Mouse (Mus musculus): ENCODE results near the gene Ptprj.

DNA sequence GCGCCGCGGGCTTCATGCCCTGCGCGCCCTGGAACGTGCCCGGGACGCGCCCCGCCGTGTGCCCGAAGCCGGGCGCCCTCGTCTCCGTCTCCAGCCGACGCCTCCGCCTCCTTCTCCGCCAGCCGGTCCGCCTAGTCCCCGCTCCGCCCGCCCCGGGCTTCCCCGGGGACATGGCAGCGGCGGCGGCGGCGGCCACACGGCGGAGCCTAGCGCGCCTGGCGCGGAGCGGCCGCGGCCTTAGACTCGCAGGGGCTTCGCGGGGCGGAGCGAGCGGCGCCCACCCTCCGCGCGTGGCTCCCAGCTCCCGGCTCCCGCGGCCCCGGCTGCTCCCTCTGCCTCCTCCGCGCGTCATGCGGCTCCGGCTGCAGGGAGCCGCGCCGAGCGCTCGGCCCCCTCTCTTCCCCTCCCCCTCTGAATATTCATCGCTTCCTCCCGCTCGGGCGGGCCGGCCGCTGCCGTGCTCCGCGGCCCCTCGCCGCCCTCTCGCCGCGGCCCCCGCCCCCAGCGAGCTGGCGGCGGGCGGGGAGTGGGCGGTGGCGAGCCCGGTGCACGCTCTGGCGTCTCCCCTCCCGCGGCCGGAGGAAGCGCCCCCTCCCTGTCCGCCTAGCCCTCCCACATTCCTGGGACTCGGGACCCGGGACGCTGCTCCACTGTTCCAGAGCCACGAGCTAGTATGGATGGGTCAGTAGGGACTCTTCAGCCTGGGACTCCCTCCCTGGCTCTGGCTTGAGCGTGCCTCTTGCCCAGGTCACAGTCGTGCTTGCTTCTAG, at the start of gene Ptprj:
- TF ChIP-seq EP300 (IDR thresholded peaks at IDR 0.05; ENCODE audit: insufficient read depth, low read depth, low read length) (no peak), POLR2A (IDR thresholded peaks at IDR 0.05; ENCODE audit: insufficient read depth, low read depth, low read length) (peak; percentile 15; the same call in 1 of the 2 replicates), CTCF (IDR thresholded peaks at IDR 0.05) (no peak)

Measured in heart, adult 2 months (tissue).